Mouse (Mus musculus) lung, postnatal 10 days (tissue): ENCODE measurements around the gene Wdr1.
"Not testable (repeated sequence)": the region's sequence is repeated elsewhere in the genome, so short reads cannot be mapped to it uniquely, and the experiment has no call there.

Source experiments
- DNase-seq: peaks from one replicate; pipeline ENCODE4 v3.0.0; 2021

Gene Wdr1

DNA sequence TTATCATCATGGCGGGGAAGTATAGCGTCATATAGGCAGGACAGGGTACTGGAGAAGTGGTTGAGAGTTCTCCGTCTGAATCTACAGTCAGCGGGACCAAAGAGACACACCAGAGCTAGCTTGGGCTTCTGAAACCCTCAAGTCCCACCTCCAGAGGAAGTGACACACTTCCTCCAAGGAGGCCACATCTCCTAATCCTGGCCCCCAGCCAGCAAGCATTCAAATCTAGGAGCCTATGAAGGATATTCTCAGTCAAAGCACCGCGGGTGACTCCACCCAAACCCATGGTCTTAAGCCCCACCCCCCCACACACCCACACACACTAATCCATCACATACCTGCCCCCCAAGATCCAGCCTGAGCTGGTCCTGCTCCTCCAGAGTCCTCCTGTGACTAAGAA, 69.1 kb downstream of the Wdr1 start:
- no peak for DNase-seq

DNA sequence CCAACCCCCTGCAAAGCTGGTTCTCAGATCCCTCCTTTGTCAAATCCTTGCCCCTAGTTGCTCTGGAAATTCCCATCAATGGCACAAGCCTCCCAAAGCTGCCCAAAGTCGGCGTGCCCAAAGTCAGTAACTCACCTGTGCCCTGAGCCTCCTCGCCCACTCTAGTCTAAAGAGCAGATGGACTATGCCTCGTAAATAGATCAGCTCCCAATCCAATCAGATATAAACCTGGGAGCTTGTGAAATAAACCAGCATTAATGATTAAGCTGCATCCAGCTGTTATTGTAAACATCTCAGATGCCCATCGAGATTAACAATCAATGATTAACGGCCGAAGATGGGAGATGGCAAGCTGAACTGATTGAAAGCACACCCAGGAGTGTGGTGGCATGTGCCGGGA, 71.3 kb downstream of the Wdr1 start:
- no peak for DNase-seq

DNA sequence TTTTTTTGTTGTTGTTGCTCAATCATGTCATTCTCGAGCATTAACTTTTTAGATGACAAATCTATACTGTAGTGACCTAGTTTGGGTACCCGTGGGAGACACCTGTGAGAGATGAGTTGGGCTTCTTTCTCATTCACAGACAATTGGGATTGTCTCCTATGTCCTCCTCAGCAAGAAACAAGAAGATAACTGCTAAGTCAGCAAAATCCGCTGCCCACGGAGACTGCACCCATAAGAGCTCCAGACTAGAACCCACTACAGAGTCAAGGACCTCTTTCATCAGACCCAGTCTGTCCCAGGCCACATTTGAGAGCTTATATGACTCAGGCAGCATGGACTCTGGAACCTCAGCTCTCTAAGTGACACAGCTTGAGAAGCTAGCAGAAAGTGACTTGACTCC, 73.3 kb downstream of the Wdr1 start:
- DNase-seq = no peak

DNA sequence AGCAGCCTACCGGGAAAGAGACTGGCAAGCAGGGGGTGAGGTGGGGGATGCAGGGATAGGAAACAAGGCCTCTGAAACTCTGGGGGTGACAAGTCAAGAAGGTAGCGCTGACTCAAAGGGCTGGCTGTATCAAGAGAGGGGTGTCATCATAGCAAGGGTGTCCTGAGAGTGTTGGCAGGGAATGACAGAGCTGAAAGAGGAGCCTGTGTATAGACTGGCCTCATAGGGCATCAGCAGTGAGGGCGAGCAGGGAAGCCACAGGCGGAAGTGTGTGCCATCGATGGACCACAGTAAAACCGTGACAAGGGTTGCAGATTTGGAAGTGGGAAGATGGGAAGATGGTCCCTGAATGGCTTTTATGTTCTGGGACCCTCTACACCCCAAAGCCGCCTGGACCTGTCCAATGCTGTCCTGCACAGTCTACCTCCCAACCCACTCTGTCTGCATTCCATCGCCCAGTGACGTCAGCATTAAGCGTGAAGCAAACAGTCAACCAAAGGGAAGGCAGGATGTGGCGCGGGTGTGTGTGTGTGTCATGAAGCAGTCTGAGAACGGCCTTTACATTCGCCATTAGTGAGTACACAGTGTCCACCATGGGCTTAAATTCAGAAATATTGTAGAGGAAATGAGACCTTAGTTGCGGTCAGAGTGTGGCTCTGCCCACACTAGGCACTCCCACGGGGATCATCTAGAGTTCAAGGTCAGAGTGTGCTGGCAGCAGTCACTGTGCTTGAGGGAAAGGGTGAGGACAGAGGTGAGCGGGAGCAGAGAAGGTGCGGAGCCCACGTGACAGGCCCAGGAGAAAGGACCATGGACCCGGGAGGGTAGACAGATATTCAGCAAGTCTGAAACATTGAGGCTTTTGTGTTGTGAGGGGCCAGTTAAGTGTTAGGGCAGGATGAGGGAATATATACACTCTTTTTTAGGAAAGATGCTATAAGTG, 74.1 kb downstream of the Wdr1 start:
- DNase-seq = no peak

DNA sequence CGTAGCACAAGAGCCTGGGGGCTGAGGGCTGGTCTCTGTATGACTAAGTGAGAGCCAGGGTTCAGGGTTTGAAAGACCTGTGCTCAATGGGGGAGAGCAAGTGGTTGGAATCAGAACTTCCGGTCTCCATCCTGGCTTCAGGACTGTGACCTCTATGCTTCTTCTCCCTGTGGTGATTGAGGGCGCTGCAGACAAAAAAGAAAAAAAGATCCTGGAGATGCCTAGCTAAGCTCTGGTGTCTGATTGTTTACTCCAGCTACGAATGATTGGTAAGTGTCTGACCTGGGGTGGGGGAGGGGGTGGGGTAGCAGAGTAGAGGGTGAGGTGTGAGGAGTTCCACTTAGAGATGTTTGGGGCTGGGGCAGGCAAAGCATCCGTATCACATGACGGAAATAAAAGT, 75.0 kb downstream of the Wdr1 start:
- no peak for DNase-seq

DNA sequence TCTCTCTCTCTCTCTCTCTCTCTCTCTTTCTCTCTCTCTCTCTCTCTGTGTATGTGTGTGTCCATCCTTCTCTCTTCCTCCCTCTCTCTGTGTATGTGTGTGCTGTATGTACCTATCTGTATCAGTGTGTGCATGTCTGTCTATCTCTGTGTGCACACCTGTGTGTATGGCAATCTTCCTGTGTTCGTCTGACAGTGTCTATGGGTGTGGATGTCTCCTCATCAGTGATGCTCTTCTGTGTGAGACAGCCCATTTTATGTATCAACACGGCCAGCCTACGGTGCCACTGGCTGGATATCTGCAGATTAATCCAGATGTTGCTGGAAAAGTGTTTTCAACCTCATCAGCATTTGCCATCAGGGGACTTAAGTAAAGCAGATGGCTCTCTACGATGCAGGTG, 75.8 kb downstream of the Wdr1 start:
- DNase-seq = no peak

DNA sequence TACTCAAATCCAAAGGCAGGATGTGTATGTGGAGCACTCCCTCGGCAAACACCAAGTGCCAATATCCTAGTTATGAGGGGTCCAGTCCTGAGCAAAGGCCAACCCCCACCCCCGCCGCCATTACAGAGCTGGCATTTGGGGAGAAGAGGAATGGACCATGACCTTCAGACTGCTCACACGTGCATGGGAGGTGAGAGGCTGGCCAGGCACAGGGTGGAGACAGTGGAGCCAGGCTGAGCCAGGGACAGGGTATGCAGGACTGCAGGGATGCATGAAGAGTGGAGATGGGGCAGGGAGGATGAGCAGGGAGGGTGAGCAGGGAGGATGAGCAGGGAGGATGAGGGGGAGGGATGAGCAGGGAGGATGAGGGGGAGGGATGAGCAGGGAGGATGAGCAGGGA, 77.1 kb downstream of the Wdr1 start:
- DNase-seq = no peak

DNA sequence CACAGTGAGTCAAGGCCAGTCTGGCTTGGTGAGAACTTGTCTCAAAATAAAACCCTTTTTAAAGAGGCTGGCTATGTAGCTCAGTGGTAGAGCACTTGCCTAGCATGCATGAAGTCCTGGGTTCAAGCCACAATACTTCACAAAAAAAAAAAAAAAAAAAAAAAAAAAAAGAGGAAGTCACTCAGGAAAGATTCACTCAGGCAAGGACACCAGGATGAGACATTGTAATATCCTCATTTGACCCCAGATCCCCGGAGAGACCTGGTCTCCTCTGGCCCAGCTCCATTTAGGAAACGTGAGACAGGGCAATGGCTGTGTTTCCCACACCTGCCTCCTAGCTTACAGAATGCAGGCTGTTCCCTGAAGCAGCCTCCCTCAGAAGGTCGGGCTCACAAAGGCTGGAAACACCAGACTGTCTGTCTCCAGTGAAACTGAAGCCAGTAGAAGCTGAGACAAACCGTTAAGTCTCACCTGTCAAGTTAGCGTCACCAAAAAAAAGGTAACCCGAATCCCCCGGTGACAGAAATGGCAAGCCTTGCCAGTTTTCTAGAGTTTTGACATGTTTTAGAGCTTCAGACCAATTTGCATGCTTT, 79.4 kb downstream of the Wdr1 start:
- no peak for DNase-seq

DNA sequence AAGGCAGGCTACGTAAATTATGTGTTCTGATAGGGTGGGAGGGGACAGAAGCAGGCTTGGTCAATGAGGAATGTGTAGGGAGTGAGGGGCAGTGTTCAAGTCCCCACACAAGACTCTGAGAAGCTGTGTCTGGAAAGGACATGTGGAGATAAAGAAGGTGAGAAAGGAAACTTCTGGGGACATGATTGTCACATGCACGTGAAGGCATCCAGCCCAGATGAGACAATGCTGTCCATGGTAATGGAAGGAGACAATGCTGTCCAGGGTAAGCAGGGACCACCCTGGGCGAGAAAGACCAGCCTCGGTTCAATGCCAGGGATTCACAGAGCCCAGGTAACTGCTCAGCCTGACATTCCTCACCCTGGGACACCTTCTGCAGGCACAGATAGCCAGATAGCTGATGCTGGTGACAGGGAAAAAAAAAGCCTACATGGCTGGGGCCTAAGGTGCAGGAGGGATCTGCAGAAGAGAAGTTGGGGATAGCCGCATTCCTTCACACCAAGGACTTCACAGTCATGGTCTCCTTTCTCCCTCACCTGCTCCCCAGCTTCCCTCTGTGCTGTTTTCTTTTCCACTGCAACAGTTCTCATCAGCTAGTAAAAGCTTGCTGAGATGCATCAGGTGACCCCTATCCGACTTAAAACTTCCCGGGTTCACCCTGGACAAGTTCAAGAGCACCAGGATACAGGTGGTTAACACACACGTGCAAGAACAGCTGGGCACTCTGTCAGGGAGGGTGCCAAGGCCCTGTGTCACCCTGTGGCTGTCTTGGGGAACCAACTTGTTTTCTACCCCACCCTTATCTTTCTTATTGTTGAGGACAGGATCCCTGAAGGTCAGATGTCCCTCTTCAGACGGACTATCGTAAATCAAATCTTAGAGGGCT, 82.0 kb downstream of the Wdr1 start:
- DNase-seq = no peak

DNA sequence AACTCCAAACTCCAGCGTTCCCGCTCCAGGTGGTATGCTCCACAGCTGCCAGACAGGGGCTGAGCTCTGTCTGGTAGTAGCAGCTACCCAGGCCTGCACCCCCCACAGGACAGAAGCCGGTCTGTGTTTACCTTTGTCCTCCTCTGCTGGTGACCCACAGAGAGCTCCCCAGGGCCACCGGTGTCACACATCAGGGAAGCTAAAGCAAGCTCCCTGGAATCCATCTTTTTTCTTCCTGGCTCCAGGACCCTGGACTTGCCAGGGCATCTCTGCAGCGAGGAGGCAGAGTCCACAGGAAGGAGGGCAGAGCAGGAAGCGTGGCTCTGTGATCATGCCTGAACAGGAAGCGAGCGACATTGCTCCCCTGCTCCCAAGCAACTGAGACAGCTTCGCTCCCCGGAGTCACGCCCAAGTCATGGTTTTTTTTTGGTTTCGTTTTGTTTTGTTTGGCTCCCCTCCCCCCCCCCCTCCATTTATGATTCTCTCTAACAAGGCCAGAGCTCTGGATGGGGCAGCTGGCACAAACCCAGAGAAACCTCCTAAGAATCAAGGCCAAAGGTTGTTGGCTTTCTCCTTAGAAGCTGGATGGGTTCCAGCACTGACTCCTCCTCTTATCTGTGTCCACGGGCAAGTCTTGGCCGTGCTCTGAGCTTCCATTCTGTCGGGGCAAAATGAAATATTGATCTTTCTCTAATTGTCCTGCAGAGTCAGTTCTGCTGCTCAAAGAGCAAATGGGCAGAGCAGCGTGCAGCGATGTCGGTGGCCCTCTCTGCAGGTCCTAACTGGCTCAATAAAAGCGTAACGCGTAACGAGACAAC, 82.9 kb downstream of the Wdr1 start:
- peak; percentile 74 for DNase-seq

DNA sequence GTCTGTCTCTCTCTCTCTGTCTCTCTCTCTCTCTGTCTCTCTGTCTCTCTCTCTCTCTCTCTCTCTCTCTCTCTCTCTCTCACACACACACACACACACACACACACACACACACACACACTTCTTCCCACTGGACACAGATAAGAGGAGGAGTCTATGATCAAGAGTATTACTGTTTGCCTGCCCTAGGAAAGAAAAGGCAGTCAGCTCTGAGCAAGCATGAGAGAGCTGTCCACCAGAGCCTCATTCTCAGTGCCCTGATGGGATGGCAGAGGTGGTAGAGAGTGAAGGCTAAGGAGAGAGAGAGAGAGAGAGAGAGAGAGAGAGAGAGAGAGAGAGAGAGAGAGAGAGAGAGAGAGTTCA, 83.5 kb downstream of the Wdr1 start:
- DNase-seq = not testable (repeated sequence)

DNA sequence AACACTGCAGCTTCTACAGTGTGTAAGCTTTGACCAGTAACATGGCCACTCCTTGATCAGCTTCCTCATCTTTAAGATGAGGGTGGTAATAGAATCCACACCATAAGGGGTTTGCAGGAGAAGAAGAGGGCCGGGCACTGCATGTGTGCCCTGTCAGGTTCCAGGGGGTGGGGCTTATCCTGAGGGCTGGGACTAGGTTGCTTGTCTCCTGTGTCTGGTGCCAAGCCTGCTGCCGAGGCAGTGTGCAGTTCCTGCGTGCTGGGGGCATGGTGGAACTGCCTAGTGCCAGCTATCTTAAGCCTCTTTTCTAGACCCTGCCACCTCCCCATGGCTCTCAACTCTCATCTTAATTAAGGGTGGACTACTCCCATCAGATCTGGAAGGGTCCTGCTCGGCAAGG, 84.0 kb downstream of the Wdr1 start:
- DNase-seq = peak; percentile 48

DNA sequence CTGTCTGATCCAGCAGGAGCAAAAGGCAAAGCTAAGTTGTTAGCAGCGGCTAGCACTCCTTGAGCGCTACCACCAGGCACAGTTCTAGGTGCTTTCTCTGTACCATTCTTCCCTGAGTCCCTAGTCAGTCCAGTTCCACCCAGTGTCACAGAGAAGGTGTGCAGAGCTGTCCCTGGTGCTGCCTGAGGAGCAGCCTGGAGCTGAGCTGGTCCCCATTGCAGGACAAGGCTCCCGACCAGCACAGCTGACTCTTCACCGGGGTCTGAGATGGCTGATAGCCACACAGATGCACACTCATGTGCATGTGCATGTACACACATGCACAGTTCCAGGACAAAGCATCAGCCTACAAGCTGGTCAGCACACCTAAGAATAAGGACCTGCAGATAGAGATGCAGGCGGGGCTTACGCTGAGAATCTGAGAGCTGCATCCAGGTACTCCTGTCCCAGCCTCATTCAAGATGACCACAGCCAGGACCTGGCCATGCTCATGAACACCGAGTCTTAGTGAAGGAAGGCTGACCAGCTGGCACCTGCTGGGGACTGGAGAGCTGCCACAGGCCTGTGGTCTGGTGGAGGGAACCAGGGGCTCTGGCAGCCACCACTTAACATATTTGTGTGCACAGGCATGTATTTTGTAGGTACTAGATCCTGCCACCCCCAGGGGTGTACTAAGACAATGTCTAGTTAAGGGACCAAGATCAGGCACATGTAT, 85.1 kb downstream of the Wdr1 start:
- no peak for DNase-seq

DNA sequence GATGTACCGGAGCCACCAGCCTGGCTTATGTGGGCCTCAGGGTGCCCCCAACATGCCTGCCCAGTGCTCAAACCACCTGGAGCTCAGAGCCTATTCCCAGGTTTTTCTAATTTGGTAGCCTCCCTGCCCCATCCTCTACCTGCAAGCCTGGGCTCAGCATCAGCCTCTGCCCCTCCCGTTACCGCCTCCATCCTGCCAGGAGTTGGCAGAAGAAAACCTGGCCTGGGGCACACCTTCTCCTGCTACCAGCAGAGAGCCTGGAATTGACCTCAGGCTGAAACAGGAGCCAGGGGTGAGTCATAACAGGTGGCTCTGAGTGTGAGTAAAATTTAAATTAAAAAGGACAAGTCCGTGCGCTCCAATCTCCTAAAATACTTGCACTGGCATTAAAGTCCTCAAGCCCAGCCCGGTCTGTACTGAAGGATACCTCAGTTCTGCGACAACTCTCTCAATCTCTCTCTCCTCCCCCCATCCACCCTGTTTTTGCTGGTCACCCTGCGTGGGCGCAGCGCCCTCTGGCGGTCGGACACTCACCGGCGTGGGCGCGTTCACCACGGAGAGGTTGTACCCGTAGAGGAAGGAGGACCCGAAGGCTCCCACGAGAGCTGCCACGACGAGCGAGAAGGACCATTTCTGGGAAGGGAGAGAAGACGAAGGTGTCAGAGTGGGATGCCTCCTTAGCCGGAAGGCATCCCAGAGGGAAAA, 86.0 kb downstream of the Wdr1 start:
- peak; percentile 63 for DNase-seq
